Comparison of ENCODE assay signal across 34 mouse cellular contexts in genomic region chr6:71256166-71256565, GRCm38 (mm10). TPM values are rescaled to one million over a fixed set of nuclear protein-coding genes. Genes with fewer than 3 reads are reported as not detected.
"Had no signal": no experiment of that assay in that cellular context is flagged by ENCODE, and none has a peak within 500 bp of the region (broad histone marks: within the 10 kb centered on the region; RNA-seq: fewer than 3 reads in every experiment).

No protein-coding gene starts in this region.

- H3K9me3 ChIP-seq: embryonic facial prominence, embryonic 10.5 days; embryonic facial prominence, embryonic 12.5 days; embryonic facial prominence, embryonic 13.5 days; embryonic facial prominence, embryonic 15.5 days; forebrain, embryonic 10.5 days; forebrain, embryonic 12.5 days; forebrain, embryonic 13.5 days; forebrain, embryonic 15.5 days had no signal

- H3K36me3 ChIP-seq: embryonic facial prominence, embryonic 10.5 days; embryonic facial prominence, embryonic 12.5 days; embryonic facial prominence, embryonic 13.5 days; embryonic facial prominence, embryonic 15.5 days; forebrain, embryonic 10.5 days; forebrain, embryonic 12.5 days; forebrain, embryonic 15.5 days had no signal

- H3K27me3 ChIP-seq: embryonic facial prominence, embryonic 12.5 days; embryonic facial prominence, embryonic 13.5 days; embryonic facial prominence, embryonic 15.5 days; forebrain, embryonic 12.5 days; forebrain, embryonic 13.5 days; forebrain, embryonic 15.5 days had no signal

- H3K27ac ChIP-seq: embryonic facial prominence, embryonic 10.5 days; embryonic facial prominence, embryonic 12.5 days; embryonic facial prominence, embryonic 13.5 days; embryonic facial prominence, embryonic 15.5 days; forebrain, embryonic 10.5 days; forebrain, embryonic 12.5 days; forebrain, embryonic 13.5 days; forebrain, embryonic 15.5 days; gastrocnemius, adult 2 months; heart, adult 2 months had no signal

- H3K4me1 ChIP-seq: embryonic facial prominence, embryonic 10.5 days; embryonic facial prominence, embryonic 12.5 days; embryonic facial prominence, embryonic 13.5 days; embryonic facial prominence, embryonic 15.5 days; forebrain, embryonic 10.5 days; forebrain, embryonic 12.5 days; forebrain, embryonic 13.5 days; forebrain, embryonic 15.5 days had no signal

- DNase-seq: cerebellum, adult 2 months; cerebellum, adult 8-10 months; cerebellum, adult 9-10 months; cerebellum, adult 9-11 months; cerebellum, postnatal 10 days; cerebellum, postnatal 14 days; cerebellum, postnatal 25 days; cerebellum, postnatal 36 days; embryo, embryonic 11 days; forebrain, postnatal 0 days; gastrocnemius, adult 2 months; gastrocnemius, postnatal 10 days; gastrocnemius, postnatal 14 days; gastrocnemius, postnatal 25 days; gastrocnemius, postnatal 36 days; heart, adult 18-20 months; heart, adult 2 months had no signal

- H3K4me3 ChIP-seq: embryonic facial prominence, embryonic 10.5 days; embryonic facial prominence, embryonic 12.5 days; embryonic facial prominence, embryonic 13.5 days; embryonic facial prominence, embryonic 15.5 days; erythroblast, embryonic 14.5 days; forebrain, embryonic 10.5 days; forebrain, embryonic 12.5 days; forebrain, embryonic 13.5 days; forebrain, embryonic 15.5 days; gastrocnemius, adult 2 months; heart, adult 2 months had no signal

RNA-seq across cellular contexts. Expression of gene Fabp1, which starts 56.5 kb away (rescaled TPM):
- total RNA-seq: common myeloid progenitor, adult 5-6 weeks; forebrain, postnatal 0 days; gastrocnemius, adult 2 months; gastrocnemius, postnatal 14 days; gastrocnemius, postnatal 25 days; gastrocnemius, postnatal 36 days; heart, adult 18-20 months; heart, adult 2 months had no signal
- polyA plus RNA-seq: cerebellum, adult 2 months; cortical plate, adult 2 months; embryonic facial prominence, embryonic 10.5 days; embryonic facial prominence, embryonic 11.5 days; embryonic facial prominence, embryonic 12.5 days; embryonic facial prominence, embryonic 13.5 days; embryonic facial prominence, embryonic 14.5 days; forebrain, embryonic 10.5 days; forebrain, embryonic 11.5 days; forebrain, embryonic 12.5 days; forebrain, embryonic 13.5 days; forebrain, embryonic 14.5 days; forebrain, embryonic 15.5 days; forebrain, embryonic 16.5 days; forebrain, postnatal 0 days; frontal cortex, adult 2 months; heart, adult 2 months had no signal
